Mouse (Mus musculus) gastrocnemius, postnatal 4 days (tissue): Measurements from ENCODE around the gene Dab2ip. TPM values are rescaled to one million over a fixed set of nuclear protein-coding genes. Genes with fewer than 3 reads are reported as not detected.

Source experiments
- DNase-seq, 2 experiments: peaks; one replicate each; pipeline ENCODE4 v3.0.0; 2021 to 2022; ENCODE audit warnings: low spot score in 2 of 2, mixed read lengths in 2 of 2
- total RNA-seq, 2 experiments: library from RNA; stranded (reverse); gene quantifications; 2 replicates each; pipeline ENCODE4 v1.2.3; 2021

The Dab2ip gene
- total RNA-seq, 2 experiments from 2014 or later = 72.7 to 80.4 TPM

- DNase-seq = no peak
Measured at GRCm38 (mm10) chr2:35642224-35642623, 84.2 kb downstream of the Dab2ip start.

DNA sequence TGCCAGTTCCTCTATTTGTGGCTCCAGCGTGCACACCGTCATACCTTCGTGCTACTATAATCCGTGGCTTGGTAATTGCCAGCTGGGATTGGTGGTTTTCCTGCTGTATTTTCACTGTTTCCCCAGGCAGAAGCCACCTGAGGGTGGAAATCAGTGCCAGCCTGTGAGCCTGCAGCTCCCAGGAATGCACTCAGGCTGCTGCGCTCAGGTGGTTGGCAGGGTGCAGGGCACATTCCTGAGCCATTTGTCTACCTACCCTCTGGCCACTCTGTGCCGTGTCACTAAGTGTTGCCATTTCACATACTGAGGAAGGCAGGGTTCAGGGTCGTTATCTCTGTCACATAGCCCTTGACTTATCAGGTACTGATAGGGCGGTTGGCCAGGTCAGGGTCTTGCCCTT lies 88.5 kb downstream of the Dab2ip start:
- DNase-seq = no peak

DNA sequence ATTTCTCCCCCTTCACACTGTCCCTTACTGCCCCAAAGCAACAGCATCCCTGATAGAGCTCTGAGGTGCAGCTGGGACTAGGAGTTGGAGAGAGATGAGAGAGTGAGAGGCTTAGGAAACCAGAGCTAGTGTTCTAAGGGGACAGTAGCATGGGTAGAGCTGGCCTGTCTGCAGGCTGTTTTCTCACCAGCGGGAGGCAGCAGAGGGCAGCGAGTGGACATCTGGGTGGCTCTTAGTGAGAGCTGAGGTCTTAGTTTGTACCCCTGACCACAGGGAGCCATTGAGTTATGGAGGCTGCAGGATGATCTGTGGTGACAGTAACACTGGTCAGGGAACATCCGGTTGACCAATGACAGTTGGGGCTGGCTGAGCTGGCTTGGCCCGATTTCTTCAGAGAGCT lies 91.6 kb downstream of the Dab2ip start:
- peak; percentile 71 to 82 for DNase-seq

- DNase-seq = peak in 1 of 2 experiments; percentile 43
Measured at GRCm38 (mm10) chr2:35651297-35651731, 93.2 kb downstream of the Dab2ip start.

GRCm38 (mm10) chr2:35652984-35653383 lies 94.9 kb downstream of the Dab2ip start:
- DNase-seq = no peak

DNA sequence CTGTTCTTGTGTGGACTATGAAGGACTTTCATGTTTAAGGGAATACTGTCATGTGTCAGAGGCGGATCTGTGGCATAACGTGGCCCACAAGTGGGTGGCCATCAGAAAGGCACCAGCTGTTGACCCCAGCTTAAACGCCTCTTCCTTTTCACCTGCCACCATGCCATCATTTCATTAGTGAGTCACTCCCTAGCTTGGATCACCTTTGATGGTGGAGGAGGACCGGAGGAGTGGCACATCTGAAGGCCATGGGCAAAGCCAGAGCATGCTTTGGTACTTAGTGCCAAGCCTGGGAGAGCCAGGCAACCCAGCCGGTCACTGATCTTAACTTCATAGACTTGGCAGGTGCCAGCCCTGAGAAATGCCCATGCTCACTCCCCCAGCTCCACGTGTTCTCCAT lies 96.7 kb downstream of the Dab2ip start:
- DNase-seq = no peak

DNA sequence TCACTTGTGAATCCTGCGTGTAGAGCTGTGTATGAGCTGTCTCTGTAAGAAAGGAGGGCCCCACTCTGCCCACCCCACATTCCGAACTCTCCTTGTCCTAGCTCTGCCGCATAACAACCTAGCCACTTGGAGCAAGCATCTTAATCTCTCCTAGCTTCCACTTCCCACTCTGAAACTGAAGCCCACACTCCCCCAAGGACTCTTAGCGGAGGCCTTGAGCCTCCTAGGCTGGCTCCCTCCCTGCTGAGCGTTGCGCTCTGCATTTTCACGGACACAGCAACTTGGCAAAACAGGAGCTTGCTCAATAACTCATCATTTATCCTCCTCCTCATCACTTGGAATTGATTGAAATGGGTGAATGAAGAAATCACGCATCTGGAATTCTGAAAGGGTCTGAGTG lies 97.9 kb downstream of the Dab2ip start:
- no peak for DNase-seq

DNA sequence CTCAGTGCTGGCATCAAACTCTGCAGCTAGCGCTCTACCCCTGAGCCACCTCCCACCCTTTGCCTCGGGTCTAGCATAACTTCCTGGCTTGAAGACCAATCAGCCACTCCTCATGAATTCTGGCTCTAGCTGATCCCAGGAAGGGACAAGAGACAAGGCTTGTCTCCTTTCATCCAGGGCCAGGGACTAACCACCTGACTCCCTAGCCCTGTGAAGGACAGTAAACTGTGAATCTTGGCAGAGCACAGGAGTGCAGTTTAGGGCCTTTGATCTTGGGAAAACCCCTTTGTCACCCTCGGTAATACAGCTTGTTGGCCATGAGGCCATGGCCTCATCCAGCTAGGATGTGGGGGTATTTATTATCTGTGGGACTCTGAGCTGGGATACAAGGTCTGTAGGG lies 100.2 kb downstream of the Dab2ip start:
- DNase-seq = no peak

DNA sequence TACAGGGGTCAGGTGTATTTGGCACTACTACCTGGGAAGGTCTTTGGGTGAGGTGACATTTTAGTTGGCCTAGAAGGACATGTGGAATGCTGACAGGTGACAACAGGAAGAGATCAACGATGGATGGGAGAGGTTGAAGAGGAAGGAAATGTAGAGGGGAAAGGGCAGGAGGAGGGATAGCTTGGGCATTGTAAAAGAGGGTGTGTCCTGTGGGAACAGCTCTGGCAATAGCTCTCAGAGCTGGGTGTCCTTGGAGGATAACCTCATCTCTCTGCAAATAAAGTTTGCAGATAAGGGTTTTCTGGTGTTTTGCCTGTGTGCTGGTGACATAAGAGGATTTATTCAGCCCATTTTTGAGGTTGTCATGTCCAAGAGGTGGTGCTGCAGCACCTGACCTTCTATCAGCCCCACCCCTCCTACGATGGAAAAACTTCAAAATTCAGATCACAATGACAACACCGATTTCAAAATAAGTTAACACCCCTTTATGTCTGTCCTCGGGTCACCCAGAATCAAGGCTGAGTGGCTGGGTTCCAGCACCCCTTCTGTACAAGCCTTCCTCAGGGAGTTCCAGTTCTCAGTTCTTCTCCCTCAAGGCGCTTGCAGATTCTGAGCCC lies 101.6 kb downstream of the Dab2ip start:
- no peak for DNase-seq

DNA sequence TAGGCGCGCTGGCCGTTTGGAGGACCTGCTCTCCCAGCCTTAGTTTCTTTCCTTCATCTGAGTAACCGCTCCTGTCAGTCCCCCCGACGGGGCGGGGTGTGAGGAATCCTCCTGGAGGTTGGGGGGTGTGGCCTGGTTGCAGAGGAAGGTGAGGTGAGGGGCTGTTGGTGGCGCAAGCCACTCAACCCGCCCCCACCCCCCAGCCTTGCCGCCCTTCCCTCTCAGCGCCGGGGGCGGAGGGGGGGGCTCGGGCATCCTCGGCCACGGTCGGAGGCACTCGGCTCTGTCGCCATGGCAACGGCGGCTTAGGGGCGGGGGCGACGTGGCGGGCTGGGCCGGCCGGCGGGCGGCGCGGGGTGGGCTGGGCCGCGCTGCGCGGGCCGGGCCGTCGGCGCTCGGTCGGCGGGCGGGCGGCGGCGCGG lies 102.9 kb downstream of the Dab2ip start:
- DNase-seq = peak; percentile 82 to 88

- peak; percentile 42 to 66 for DNase-seq
Measured at GRCm38 (mm10) chr2:35661454-35662000, 103.5 kb downstream of the Dab2ip start.

DNA sequence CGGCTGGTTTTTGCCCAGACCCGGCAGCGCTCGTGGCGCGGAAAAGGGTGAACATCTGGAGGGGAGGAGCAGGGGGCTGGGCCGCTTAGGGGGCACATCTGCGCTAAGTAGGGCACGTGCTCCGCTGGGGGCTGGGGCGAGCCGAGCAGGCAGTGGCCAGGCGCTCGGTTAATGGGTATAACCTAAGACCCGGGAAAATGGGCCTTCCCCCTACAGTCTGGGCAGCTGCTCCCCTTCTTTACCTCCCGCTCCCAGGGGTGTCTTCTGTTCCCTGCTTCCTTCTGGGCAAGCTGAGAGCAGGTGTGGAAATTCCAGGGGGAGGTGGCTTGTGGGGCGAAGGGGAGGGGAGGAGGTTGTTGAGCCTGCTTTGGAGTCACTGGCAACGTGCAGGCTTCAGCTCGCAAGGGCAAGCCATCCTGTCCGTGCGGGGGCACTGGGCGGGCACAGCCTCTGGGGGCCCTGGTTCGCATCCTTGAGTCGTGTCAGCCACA lies 104.0 kb downstream of the Dab2ip start:
- DNase-seq = peak in 1 of 2 experiments; percentile 51

GRCm38 (mm10) chr2:35662738-35663550 lies 104.9 kb downstream of the Dab2ip start:
- DNase-seq = no peak

DNA sequence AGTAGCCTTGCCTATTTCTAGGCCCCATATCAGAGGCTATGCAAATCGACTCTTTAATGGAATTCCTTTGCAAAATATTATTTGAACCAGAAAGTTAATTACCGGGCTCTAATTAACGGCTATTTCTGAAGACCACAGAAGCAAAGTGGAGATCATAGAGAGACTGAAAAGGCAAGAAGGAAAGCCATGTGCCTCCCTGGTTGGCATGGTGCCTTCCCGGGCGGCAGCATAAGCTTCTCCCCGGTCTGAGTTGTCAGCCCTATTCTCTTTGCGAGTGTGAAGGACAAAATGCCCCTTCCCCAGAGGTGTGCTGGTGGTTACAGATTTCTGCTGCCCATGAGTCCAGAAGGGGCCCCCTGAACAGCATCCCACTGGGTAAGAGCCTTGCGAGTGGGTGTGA lies 109.7 kb downstream of the Dab2ip start:
- no peak for DNase-seq

- no peak for DNase-seq
Measured at GRCm38 (mm10) chr2:35669217-35669616, 111.2 kb downstream of the Dab2ip start.

DNA sequence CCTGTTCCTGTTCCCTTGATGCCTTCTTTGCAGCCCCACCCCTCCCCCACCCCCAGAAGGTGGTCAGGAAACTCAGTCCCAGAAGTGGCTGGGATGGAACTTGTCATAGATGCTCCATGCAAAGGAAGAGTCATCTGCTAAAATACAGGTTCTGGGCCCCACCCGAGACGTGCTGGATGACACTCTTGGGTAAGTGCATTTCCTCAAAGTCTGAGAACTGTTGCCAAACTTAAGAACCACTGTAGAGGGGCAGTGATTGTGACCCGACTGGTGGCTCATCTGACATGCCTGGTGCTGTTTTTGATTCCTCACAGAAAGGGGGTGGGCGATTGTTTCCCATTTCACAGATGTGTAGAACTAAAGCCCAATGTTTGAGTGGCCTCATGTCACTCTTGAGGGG lies 111.7 kb downstream of the Dab2ip start:
- DNase-seq = no peak

DNA sequence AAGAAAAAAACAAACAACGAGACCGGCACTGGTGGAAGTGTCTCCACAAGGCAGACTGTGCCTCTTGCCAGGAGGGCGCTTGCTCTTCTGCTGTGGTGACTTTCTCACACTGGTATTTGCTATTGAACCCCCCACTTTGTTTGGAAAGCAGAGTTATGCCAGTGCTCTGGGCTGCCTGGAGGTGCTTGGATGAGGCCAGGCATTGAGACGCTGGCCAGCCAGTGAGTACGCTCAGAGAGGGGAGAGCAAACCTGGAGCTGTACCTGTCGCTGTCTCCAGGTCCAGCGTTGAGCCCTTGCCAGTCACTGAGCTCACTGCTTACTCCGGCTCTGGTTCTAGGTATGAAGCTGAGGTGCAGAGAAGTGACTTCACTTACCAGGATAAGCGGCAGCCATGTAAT lies 112.2 kb downstream of the Dab2ip start:
- DNase-seq = no peak

DNA sequence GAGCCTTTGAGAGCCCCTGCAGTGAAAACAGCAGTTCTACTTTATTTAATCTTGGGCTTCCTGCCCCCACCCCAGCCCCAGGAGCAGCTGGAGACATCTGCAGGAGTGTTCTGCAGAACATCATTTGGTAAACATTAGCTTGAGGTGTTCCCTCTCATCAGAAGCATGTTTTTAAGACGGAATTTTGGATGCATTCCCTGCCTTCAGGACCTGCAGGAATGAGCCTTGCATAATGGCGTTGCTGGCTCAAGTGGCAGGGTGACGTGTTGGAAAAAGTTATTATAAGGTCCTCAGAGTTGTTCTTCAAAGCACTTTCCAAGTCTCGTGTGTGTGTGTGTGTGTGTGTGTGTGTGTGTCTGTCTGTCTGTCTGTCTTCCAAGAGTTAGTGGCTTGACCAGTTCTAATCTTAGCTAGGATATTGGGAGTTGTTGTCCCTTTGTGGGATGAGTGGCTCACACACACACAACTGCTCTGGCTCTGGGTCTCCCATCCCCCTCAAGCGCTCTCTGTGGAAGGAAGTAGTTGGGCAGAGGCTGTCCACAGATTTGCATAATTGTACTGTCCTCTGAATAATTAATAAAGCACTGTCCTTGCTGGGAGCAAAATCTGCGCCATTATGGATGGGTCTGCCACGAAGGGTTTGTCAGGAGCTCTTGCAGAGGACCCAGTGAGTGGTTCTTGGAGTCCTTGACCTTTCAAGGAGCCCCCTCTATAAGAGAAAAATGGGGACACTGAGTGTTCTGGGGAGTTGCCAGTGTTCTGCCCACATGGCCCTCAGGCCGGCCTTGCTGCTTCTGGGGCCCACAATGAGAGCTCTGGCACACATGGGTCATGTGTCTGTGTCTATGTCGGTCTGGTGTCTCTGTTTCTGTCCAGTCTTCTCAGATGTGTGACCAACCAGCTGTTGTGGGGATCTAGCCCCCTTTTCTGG lies 114.2 kb downstream of the Dab2ip start:
- peak in 1 of 2 experiments; percentile 45 for DNase-seq

- no peak for DNase-seq
Measured at GRCm38 (mm10) chr2:35673181-35673580, 115.1 kb downstream of the Dab2ip start.

DNA sequence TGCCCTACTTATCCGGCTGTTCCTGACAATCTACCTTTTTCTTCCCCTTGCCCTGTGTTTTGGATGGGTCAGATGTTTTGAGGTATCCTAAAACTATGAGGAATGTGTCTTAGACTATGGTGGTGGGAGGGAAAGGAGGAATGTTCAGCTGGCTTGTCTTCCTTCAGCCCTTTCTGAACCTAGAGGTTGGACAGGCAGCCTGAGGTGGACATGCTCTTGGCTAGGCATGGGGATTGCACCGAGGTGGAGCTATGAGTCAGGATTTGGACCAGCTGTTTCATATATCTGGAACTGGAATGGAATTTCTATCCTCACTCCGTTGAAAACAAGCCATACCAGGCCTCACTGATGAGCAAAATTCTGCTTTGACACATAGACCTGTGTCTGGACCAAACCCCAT lies 115.9 kb downstream of the Dab2ip start:
- DNase-seq = no peak

- no peak for DNase-seq
Measured at GRCm38 (mm10) chr2:35674431-35674830, 116.4 kb downstream of the Dab2ip start.
